Mouse (Mus musculus) ES-E14 (cell line): ENCODE results near the gene Parp4.

ENCODE experiments used
- CHD2 ChIP-seq: IDR thresholded peaks from 2 replicates; pipeline ENCODE4 v1.6.1; 2014; ENCODE audit warnings: mild to moderate bottlenecking, low read depth, low read length, inconsistent platforms
- HCFC1 ChIP-seq: IDR thresholded peaks from 2 replicates; pipeline ENCODE4 v1.6.1; 2012; ENCODE audit warnings: low read length, inconsistent platforms, borderline replicate concordance; ENCODE audit not compliant: insufficient read depth
- MAFK ChIP-seq: IDR thresholded peaks from 2 replicates; pipeline ENCODE4 v1.6.1; 2014; ENCODE audit warnings: mild to moderate bottlenecking, low read depth, low read length, inconsistent platforms; ENCODE audit not compliant: insufficient read depth
- ZNF384 ChIP-seq: IDR thresholded peaks from 2 replicates; pipeline ENCODE4 v1.6.1; 2012; ENCODE audit warnings: low read depth, low read length, inconsistent platforms

DNA sequence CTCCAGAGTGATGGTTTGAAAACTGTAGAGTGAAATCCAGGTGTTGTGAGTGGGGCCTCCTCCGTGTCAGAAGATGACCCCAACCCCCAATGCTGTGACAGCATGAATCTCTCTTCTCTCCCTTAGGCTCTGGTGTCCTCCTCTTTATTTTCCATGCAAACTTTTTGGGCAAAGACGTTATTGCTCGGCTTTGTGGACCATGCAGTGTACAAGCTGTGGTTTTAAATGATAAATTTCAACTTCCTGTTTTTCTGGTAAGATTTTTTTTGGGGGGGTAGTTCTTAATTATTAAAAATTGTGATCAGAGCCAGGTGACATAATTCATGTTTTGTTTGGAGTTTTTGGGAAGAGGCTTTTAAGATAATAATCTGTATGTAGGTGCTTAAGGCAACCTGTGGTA lies 120.1 kb downstream of the Parp4 start:
- no peak for TF ChIP-seq HCFC1
- no peak for TF ChIP-seq ZNF384
- TF ChIP-seq CHD2 = no peak
- TF ChIP-seq MAFK = no peak
